Mouse (Mus musculus) embryonic facial prominence, embryonic 11.5 days (tissue): ENCODE measurements around the gene Rsrc2. TPM values are rescaled to one million over a fixed set of nuclear protein-coding genes. Genes with fewer than 3 reads are reported as not detected.

Source experiments
- polyA plus RNA-seq: library from polyadenylated mRNA; unstranded; fragments of >200 nt; fragmentation: Nextera tagmentation; extraction: Ambion mirVana; gene quantifications from 2 replicates; pipeline ENCODE4 v1.2.1, GENCODE M21; 2014

The Rsrc2 gene
- polyA plus RNA-seq, 1 experiment from 2014 or later = 176 TPM

Other genes starting within 250 kb of the Rsrc2 start
- 1.6 and 1.8 TPM in 2 replicates for gene B3gnt4, start 239.0 kb downstream of the Rsrc2 start, polyA plus RNA-seq
- 136 and 145 TPM in 2 replicates for gene Diablo, start 225.2 kb downstream of the Rsrc2 start, polyA plus RNA-seq
- 0.48 and 0.75 TPM in 2 replicates for gene Gm49027, start 223.9 kb downstream of the Rsrc2 start, polyA plus RNA-seq
- gene Vps33a, start 176.4 kb downstream of the Rsrc2 start, polyA plus RNA-seq = 27.9 and 31.6 TPM in 2 replicates
- gene Clip1, start 64.8 kb downstream of the Rsrc2 start, polyA plus RNA-seq = 34.2 and 37.3 TPM in 2 replicates
- gene Zcchc8, start 28.3 kb downstream of the Rsrc2 start, polyA plus RNA-seq = 70.3 and 80.5 TPM in 2 replicates
- gene Kntc1, start 302 bp upstream of the Rsrc2 start, polyA plus RNA-seq = 32.7 and 36.4 TPM in 2 replicates
- gene Hcar2, start 116.1 kb upstream of the Rsrc2 start, polyA plus RNA-seq = 0.14 TPM in 1 of 2 replicates, not detected in the other
- gene Hcar1, start 130.6 kb upstream of the Rsrc2 start, polyA plus RNA-seq = 0.10 and 0.39 TPM in 2 replicates
- gene Denr, start 157.8 kb upstream of the Rsrc2 start, polyA plus RNA-seq = 162 and 184 TPM in 2 replicates
- gene Gm43518, start 178.0 kb upstream of the Rsrc2 start, polyA plus RNA-seq = 0.64 TPM in 1 of 2 replicates, not detected in the other
- gene Ccdc62, start 181.3 kb upstream of the Rsrc2 start, polyA plus RNA-seq = 3.5 and 5.4 TPM in 2 replicates
- gene Hip1r, start 224.2 kb upstream of the Rsrc2 start, polyA plus RNA-seq = 3.0 and 5.0 TPM in 2 replicates